Mouse (Mus musculus): ENCODE data around the gene Dyrk3.

- TF ChIP-seq CTCF (conservative IDR thresholded peaks at IDR 0.05; ENCODE audit: insufficient read depth, insufficient read length, low read depth, low read length) (no peak; the same call in 1 of the 2 replicates), POLR2A (IDR thresholded peaks at IDR 0.05; ENCODE audit: low read depth, low read length) (no peak)
These were observed 25.6 kb downstream of the Dyrk3 start for GRCm38 (mm10) chr1:131112576-131112975.
